Mouse (Mus musculus) midbrain, embryonic 11.5 days (tissue): ENCODE measurements at regions not wholly inside any gene's neighbourhood (a gene's known extent, or its start where the extent isn't known, plus 50 kb on each side); places are given as distances from the start of the nearest gene placed in this dataset.

ENCODE experiments used
- ATAC-seq: fragments of 200-750 bp; cut with Nextera tagmentation; 2 replicates; pipeline ENCODE4 v1.8.0; 2017; ENCODE audit warnings: moderate TSS enrichment, moderate library complexity; ENCODE audit not compliant: low FRiP score
- DNase-seq: peaks from one replicate; pipeline ENCODE4 v3.0.0; 2015; ENCODE audit warnings: low spot score; ENCODE audit errors: missing footprints
- H3K27ac ChIP-seq: fragments of 300-500 bp; sonication (generic); 2 replicates; pipeline ENCODE4 v1.5.1; 2014; ENCODE audit warnings: low read depth, low read length
- H3K27me3 ChIP-seq: fragments of 300-500 bp; sonication (generic); 2 replicates; pipeline ENCODE4 v1.6.1; 2014; ENCODE audit warnings: mild to moderate bottlenecking, low read length, moderate library complexity, mixed read lengths; ENCODE audit not compliant: control insufficient read depth, insufficient read depth
- H3K36me3 ChIP-seq: fragments of 300-500 bp; sonication (generic); 2 replicates; pipeline ENCODE4 v1.6.1; 2014; ENCODE audit warnings: mild to moderate bottlenecking, low read length, moderate library complexity, mixed read lengths; ENCODE audit not compliant: control insufficient read depth, insufficient read depth
- H3K4me1 ChIP-seq: fragments of 300-500 bp; sonication (generic); 2 replicates; pipeline ENCODE4 v1.6.1; 2014; ENCODE audit warnings: low read length; ENCODE audit not compliant: control insufficient read depth, insufficient read depth
- H3K4me2 ChIP-seq: fragments of 300-500 bp; sonication (generic); 2 replicates; pipeline ENCODE4 v1.6.1; 2014; ENCODE audit warnings: mild to moderate bottlenecking, moderate library complexity
- H3K4me3 ChIP-seq: fragments of 300-500 bp; sonication (generic); 2 replicates; pipeline ENCODE4 v1.5.1; 2014; ENCODE audit warnings: low read depth, low read length
- H3K9ac ChIP-seq: fragments of 300-500 bp; sonication (generic); 2 replicates; pipeline ENCODE4 v1.6.1; 2014; ENCODE audit warnings: low read length
- H3K9me3 ChIP-seq: fragments of 300-500 bp; sonication (generic); 2 replicates; pipeline ENCODE4 v1.6.1; 2016; ENCODE audit warnings: low read length; ENCODE audit not compliant: control insufficient read depth
- WGBS: fragments of 180-500 bp; shearing (Covaris S2); extraction: QIAGEN DNeasy Blood & Tissue Kit; methylation state at CpG from one replicate; pipeline ENCODE4 v1.1.7; 2014; 5-methylcytosine and 5-hydroxymethylcytosine counted together

DNA sequence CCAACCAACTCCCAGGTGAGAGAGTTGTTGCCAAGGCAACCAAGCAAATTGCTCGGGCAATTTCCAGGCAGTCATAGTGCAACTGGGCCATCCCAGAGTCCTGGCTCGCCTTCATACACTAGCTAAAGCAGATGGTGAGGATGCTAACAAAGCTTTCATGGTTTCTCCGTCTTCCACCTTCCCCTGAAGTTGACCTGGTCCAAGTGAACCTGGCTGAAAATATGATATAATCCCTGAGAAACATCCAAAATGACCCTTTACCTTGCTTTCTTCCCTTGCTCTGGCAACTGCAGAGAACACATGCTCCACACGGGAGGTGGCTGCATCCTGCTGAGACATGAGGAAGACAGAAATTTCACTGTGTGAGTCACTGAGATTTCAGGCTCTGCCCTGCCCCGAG, 494.1 kb downstream of the Pdcd6ip start:
- no peak overlapping the region for H3K9ac ChIP-seq
- 78% methylated on average over 5 of the region's 5 CpGs for WGBS
- H3K4me3 ChIP-seq: no peak overlapping the region
- DNase-seq: no peak
- H3K9me3 ChIP-seq: no peaks in the 10 kb centered on the region
- H3K27me3 ChIP-seq: no peaks in the 10 kb centered on the region
- no peaks in the 10 kb centered on the region for H3K36me3 ChIP-seq
- H3K4me1 ChIP-seq: no peaks in the 10 kb centered on the region
- no peak overlapping the region for H3K27ac ChIP-seq
- ATAC-seq: no peak
- no peak overlapping the region for H3K4me2 ChIP-seq

- Histone ChIP-seq H3K4me2 (no peak overlapping the region), H3K9me3 (no peaks in the 10 kb centered on the region), H3K27me3 (no peaks in the 10 kb centered on the region), H3K9ac (no peak overlapping the region), H3K36me3 (no peaks in the 10 kb centered on the region), H3K4me1 (no peaks in the 10 kb centered on the region), H3K27ac (no peak overlapping the region), H3K4me3 (no peak overlapping the region)
- DNase-seq: no peak
- 83% methylated on average over 2 of the region's 2 CpGs for WGBS
- no peak for ATAC-seq
Measured at GRCm38 (mm10) chr9:113212389-113212788, 495.7 kb downstream of the Pdcd6ip start.

GRCm38 (mm10) chr9:113208181-113208580, 499.9 kb downstream of the Pdcd6ip start:
- 82% methylated on average over 4 of the region's 4 CpGs for WGBS

DNA sequence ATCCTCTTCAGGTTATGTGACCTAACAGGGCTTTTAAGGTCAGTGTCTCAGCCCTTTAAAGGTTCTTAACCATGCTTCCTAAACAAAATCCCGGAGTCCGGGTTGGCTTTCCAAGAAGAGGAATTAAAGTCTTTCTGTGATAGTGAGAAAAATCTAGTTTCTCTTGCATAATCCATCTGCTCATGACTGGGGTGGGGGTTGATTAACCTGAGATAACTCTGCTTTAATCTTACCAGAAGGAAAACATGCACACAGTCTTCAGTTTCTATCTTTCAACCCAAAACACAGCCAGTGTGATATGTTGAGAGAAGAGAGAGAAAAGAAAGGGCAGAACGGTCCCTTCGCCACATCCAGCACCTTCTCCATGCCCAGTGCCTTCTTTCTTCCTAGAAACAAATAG, 508.8 kb downstream of the Pdcd6ip start:
- H3K4me3 ChIP-seq: no peak overlapping the region
- no peaks in the 10 kb centered on the region for H3K9me3 ChIP-seq
- H3K4me2 ChIP-seq: no peak overlapping the region
- no peaks in the 10 kb centered on the region for H3K36me3 ChIP-seq
- H3K4me1 ChIP-seq: no peaks in the 10 kb centered on the region
- DNase-seq: no peak
- H3K9ac ChIP-seq: no peak overlapping the region
- H3K27ac ChIP-seq: no peak overlapping the region
- ATAC-seq: no peak
- no peaks in the 10 kb centered on the region for H3K27me3 ChIP-seq
- WGBS: 91% methylated on average over 4 of the region's 4 CpGs

More at GRCm38 (mm10) chr9:113208181-113208580, 499.9 kb downstream of the Pdcd6ip start:
- Histone ChIP-seq H3K9ac (no peak overlapping the region), H3K27me3 (no peaks in the 10 kb centered on the region), H3K4me3 (no peak overlapping the region), H3K4me2 (no peak overlapping the region), H3K4me1 (no peaks in the 10 kb centered on the region), H3K9me3 (no peaks in the 10 kb centered on the region), H3K27ac (no peak overlapping the region), H3K36me3 (no peaks in the 10 kb centered on the region)
- ATAC-seq: no peak
- DNase-seq: no peak

GRCm38 (mm10) chr9:113195556-113195955, 512.5 kb downstream of the Pdcd6ip start:
- Histone ChIP-seq H3K4me3 (no peak overlapping the region), H3K27ac (no peak overlapping the region), H3K9ac (no peak overlapping the region), H3K36me3 (no peaks in the 10 kb centered on the region), H3K4me1 (no peaks in the 10 kb centered on the region), H3K27me3 (no peaks in the 10 kb centered on the region), H3K9me3 (no peaks in the 10 kb centered on the region), H3K4me2 (no peak overlapping the region)
- no peak for DNase-seq
- WGBS: 93% methylated on average over 4 of the region's 4 CpGs
- ATAC-seq: no peak

GRCm38 (mm10) chr9:113192773-113193172, 515.3 kb downstream of the Pdcd6ip start:
- Histone ChIP-seq H3K9ac (no peak overlapping the region), H3K36me3 (no peaks in the 10 kb centered on the region), H3K4me3 (no peak overlapping the region), H3K4me2 (no peak overlapping the region), H3K4me1 (no peaks in the 10 kb centered on the region), H3K27ac (no peak overlapping the region), H3K9me3 (no peaks in the 10 kb centered on the region), H3K27me3 (no peaks in the 10 kb centered on the region)
- DNase-seq (no peak), ATAC-seq (no peak)
- WGBS: 67% methylated on average over 3 of the region's 3 CpGs

DNA sequence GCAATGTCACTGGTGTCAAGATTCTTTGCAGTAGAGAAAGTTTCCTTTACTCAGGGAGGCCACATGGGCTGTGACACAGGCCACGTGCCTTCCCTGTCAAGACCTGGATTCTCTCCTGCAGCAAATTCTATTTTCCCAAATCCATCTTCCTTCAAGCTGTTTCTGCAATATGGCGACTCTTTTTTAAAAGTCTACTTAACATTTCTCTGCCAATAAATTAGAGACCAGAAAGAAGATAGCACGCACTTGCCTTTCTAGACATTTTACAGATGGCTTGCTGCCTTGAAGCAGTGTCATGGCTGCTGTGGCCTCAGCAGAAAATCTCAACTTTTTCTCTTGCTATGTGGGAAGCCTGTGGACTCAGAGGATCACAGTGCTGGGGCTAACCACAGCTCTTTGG, 516.9 kb downstream of the Pdcd6ip start:
- no peak for DNase-seq
- 92% methylated on average over 3 of the region's 3 CpGs for WGBS
- ATAC-seq: no peak

DNA sequence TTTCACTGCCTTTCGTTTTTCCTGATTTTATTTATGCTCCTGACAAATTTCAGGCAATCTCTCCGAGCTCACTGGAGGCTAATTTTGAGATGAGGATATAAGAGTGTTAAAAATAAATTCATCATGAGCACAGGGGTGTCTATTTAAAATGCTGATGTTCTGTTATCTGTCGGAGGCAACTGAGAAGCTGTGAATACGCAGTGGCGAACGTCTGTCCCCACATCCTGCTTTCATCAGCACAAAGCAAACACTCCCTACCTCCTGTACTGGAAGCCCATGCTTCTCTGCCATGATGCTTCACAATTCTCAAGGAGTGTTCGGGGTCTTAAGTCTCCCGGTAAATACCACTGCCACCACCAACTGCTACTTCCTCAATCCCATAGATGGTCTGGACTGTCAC, 526.9 kb downstream of the Pdcd6ip start:
- no peak overlapping the region for H3K9ac ChIP-seq
- no peak for DNase-seq
- H3K4me1 ChIP-seq: no peaks in the 10 kb centered on the region
- H3K27me3 ChIP-seq: no peaks in the 10 kb centered on the region
- H3K27ac ChIP-seq: no peak overlapping the region
- no peak for ATAC-seq
- H3K9me3 ChIP-seq: no peaks in the 10 kb centered on the region
- H3K36me3 ChIP-seq: no peaks in the 10 kb centered on the region
- WGBS: 89% methylated on average over 8 of the region's 8 CpGs
- H3K4me2 ChIP-seq: no peak overlapping the region
- no peak overlapping the region for H3K4me3 ChIP-seq

More for the DNA sequence above, 516.9 kb downstream of the Pdcd6ip start:
- H3K36me3 ChIP-seq: no peaks in the 10 kb centered on the region
- H3K4me1 ChIP-seq: no peaks in the 10 kb centered on the region
- no peaks in the 10 kb centered on the region for H3K9me3 ChIP-seq
- H3K27me3 ChIP-seq: no peaks in the 10 kb centered on the region
- no peak overlapping the region for H3K4me3 ChIP-seq
- no peak overlapping the region for H3K4me2 ChIP-seq
- no peak overlapping the region for H3K27ac ChIP-seq
- no peak overlapping the region for H3K9ac ChIP-seq

DNA sequence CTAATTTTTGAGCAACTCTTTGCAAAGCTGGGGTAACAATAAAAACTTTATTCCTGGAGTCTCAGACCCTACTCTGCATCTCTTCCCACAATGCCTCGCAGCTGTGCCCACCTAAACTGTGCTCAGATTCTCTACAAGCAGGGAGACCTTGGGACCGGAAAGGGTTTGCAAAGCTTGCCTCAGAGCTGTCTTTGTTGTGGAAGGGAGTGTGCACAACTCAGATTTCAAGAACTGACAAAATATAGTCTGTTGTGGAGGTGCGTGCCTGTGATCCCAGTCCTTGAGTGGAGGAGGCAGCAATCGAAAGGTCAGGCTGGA, 530.2 kb downstream of the Pdcd6ip start:
- no peaks in the 10 kb centered on the region for H3K4me1 ChIP-seq
- H3K4me3 ChIP-seq: no peak overlapping the region
- ATAC-seq: no peak
- H3K27me3 ChIP-seq: no peaks in the 10 kb centered on the region
- H3K9ac ChIP-seq: no peak overlapping the region
- H3K4me2 ChIP-seq: no peak overlapping the region
- H3K9me3 ChIP-seq: no peaks in the 10 kb centered on the region
- H3K36me3 ChIP-seq: no peaks in the 10 kb centered on the region
- H3K27ac ChIP-seq: no peak overlapping the region
- no peak for DNase-seq
- 86% methylated on average over 4 of the region's 4 CpGs for WGBS
